Mouse (Mus musculus) Patski (cell line): Measurements from ENCODE around the gene Def8. TPM values are rescaled to one million over a fixed set of nuclear protein-coding genes. Genes with fewer than 3 reads are reported as not detected.
A peak's percentile ranks its signal among the peaks of the same experiment; 100 is the strongest.

Experiments used
- ATAC-seq: fragments of 100-300 bp; one replicate; pipeline ENCODE4 v1.8.0; 2021
- CTCF ChIA-PET: fragments of 350-600 bp; sonication (Branson Sonifier 250); formaldehyde crosslinking; loops from one replicate; lab custom pipeline; 2022; ENCODE audit warnings: inconsistent platforms; lab: Charles Lee
- POLR2A ChIA-PET: fragments of 350-600 bp; sonication (Branson Sonifier 250); formaldehyde crosslinking; loops from one replicate; lab custom pipeline; 2022; ENCODE audit warnings: antibody characterized with exemption, inconsistent platforms; lab: Charles Lee
- DNase-seq: peaks from one replicate; pipeline ENCODE4 v3.0.0-alpha.2; 2011; ENCODE audit warnings: low read depth, low spot score
- H3K27me3 ChIP-seq: fragments of 371-371 bp; one replicate; pipeline ENCODE4 v1.5.1; 2021
- CTCF ChIP-seq: fragments of 100-300 bp; IDR thresholded peaks from one replicate; pipeline ENCODE4 v1.5.1; 2021
- in situ Hi-C: fragments of 300-500 bp; cut with MboI; formaldehyde crosslinking; loops from 3 replicates; pipeline ENCODE4 v1.11.1; 2018; ENCODE audit warnings: low pct_unique_long_range_greater_than_20kb, mixed read lengths
- polyA plus RNA-seq: library from polyadenylated mRNA; unstranded; gene quantifications from one replicate; pipeline ENCODE4 v1.2.3, GENCODE M21; 2021

The Def8 gene
- polyA plus RNA-seq = 38.9 TPM

DNA sequence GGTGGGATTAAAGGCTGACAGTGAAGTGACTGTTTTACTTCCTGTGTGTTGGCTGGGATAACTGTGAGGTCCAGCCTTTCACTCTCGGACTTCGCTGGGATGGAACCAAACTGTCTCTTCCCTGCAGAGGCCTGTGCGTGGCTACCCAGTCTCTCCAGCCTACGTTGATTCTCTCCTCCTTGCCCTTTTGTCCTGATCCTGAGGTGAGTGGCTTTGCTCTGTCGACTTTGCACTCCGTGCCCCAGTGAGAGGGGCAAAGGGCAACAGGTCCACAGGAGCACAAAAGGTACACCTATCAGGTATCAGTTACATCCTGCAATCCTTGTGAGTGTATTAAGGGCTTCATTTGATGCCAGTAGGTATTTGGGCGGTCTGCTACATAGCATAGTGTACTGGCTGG lies at the start of gene Def8:
TSS of gene Def8 (plus strand) at position 87 of the 400 bp plus-strand sequence.
- CTCF ChIA-PET = interaction anchor here (1.4 kb wide), 1 partner anchor 15 kb away, joined by 5 read pairs; no protein-coding TSS in a partner anchor
- peaks cover 2% of the 10 kb centered on the region for H3K27me3 ChIP-seq
- DNase-seq (no peak), ATAC-seq (no peak)
- in situ Hi-C loops = no loop called here
- no peak for TF ChIP-seq CTCF
- POLR2A ChIA-PET = no interaction called here

DNA sequence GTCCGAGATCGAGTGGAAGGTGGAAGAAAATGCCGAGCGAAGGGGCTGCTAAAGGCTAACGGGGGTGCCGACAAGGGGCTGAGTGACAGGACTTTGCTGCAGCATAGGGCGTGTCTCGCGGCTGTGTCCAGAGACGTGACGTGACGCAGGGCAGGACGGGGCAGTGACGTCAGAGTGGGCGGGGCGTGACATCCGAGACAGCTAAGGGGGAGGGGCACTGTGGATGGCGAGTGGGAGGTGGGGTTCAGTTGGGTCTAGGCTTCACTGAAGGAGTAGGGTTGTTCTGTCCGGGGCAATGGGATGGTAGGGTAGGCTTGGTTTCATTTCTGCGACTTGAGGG lies 49.1 kb upstream of the Def8 start:
- DNase-seq (peak; percentile 54), ATAC-seq (peak; percentile 48)
- no peaks in the 10 kb centered on the region for H3K27me3 ChIP-seq
- in situ Hi-C loops = no loop called here
- CTCF ChIA-PET = interaction anchor here (0.8 to 0.9 kb wide), 2 partner anchors 8 to 69 kb away, joined by 3 to 4 read pairs; no protein-coding TSS in a partner anchor
- no peak for TF ChIP-seq CTCF
- POLR2A ChIA-PET = interaction anchor here (0.8 kb wide), 1 partner anchor 33 kb away, joined by 3 read pairs; the partner anchor contains the start of gene Mc1r

DNA sequence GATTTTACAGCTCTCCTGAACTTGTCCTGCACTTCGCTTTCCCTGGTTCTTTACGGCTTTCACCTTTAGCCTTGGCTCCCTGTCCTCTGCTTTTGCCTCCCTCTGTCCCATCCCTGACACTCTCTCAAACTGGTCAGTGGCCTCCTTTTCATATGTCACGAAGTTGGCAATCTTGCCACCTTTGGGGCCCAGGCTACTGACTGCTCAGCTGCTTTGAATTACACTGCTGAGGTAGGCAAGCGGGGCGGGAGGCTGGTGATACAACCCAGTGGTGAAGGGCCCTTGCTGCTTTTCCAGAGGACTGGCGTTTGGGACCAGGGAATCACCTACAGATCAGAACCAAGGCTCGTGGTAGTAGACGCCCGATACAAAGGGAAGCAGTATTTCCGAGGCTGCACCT lies 47.6 kb upstream of the Def8 start:
- POLR2A ChIA-PET = interaction anchor here (1.1 kb wide), 1 partner anchor 9 kb away, joined by 3 read pairs; no protein-coding TSS in a partner anchor
- CTCF ChIA-PET = interaction anchor here (1.1 to 3.3 kb wide), 2 partner anchors 9 to 31 kb away, joined by 3 to 10 read pairs; partner anchors contain the start of gene Mc1r
- TF ChIP-seq CTCF = no peak
- no peak for ATAC-seq
- H3K27me3 ChIP-seq = no peaks in the 10 kb centered on the region
- no peak for DNase-seq
- in situ Hi-C loops = no loop called here

DNA sequence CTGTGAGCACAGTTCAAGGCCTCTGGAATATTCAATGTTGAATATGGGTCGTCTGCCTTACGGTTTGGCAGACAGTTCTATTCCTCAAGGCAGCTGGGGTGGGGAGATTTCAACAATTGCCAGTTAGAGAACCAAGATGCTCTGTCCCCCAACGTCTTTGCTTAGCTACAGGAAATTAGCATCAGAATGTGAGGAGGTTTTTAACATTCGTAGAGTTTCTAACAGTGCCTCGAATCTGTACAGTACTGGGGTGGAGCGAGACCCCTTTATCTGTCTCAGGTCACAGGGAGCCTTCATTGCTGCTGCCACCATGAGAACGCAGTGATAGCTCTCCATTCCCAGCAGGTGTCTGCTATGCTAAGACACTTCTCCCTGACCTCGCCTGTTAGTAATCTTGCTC lies 47.2 kb upstream of the Def8 start:
- ATAC-seq = no peak
- POLR2A ChIA-PET = no interaction called here
- in situ Hi-C loops = no loop called here
- no peaks in the 10 kb centered on the region for H3K27me3 ChIP-seq
- CTCF ChIA-PET = interaction anchor here (1.1 to 3.3 kb wide), 2 partner anchors 9 to 31 kb away, joined by 3 to 10 read pairs; partner anchors contain the start of gene Mc1r
- DNase-seq = no peak
- TF ChIP-seq CTCF = no peak

DNA sequence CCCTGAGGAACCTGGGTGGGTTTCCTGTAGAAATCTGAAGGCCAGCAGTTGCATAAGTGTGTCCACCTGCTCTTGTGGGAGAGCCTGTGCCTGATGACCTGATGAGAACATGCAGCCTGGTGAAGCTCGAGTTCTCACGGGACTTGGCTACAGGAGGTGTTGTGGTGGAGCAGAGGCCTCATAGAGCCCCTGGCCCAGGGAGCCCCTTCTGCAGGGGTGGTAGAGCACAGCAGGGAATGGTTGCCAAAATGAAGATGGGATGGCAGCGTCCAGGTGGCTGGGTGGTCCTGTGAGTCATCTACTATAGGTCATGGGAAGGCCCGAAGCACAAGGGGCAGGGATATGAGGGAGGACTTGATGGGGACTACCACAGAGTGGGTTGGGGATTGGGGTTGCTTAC lies 41.6 kb upstream of the Def8 start:
- no peak for TF ChIP-seq CTCF
- DNase-seq (no peak), ATAC-seq (no peak)
- in situ Hi-C loops = no loop called here
- H3K27me3 ChIP-seq = no peaks in the 10 kb centered on the region
- CTCF ChIA-PET = interaction anchor here (1.0 kb wide), 1 partner anchor 8 kb away, joined by 3 read pairs; no protein-coding TSS in a partner anchor
- POLR2A ChIA-PET = no interaction called here

DNA sequence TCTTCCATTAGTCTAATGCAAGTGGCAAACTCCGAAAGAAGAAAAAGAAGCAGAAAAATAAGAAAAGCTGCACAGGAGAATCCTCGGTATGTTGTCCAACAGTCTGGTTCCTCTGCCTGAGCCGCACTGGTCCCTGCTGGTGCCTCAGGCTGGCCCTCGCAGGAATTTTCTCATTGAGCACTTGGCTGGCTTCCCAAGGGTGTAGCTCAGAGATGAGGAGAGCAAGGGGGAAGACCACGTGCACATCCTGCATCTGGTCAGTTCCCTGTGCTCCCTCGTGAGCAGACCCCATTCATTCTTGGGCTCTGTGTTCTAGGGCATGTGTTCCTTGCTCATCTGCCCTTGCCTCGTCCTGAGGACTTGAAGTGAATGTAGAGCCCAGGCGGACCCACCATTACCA lies 40.8 kb upstream of the Def8 start:
- TF ChIP-seq CTCF = no peak
- in situ Hi-C loops = no loop called here
- no peak for DNase-seq
- ChIA-PET CTCF (interaction anchor here (1.0 kb wide), 1 partner anchor 8 kb away, joined by 3 read pairs; no protein-coding TSS in a partner anchor), POLR2A (no interaction called here)
- no peaks in the 10 kb centered on the region for H3K27me3 ChIP-seq
- no peak for ATAC-seq

DNA sequence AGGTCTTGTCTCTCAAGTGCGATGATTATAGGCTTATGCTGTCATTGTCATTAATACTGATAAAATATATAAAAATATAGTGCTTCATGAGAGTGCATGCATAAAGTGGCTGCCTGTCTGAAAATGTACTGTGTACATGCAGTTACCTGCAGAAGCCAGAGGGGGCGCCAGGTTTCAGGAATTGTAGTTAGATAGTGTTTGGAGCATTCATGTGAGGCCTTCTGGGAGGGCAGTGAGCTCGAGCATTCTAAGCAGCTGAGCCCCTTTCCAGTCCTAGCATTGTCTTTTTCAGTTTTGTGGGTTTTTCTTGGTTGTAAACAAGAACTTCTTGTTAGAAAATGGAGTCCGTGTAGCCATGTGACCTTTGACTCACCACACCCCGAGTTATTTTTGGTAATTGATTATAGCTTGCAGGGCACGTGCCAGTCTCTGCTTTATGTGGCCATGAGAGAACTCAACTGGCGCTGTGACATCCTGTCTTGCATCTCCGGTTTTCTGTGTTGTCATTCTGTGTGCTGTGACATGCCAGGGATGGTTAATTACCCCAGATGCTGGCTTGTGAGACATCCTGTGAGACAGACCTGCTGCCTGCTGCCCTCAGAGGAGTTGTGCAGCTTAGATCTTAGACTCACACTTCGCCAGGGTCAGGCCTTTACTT lies 38.3 kb upstream of the Def8 start:
- ChIA-PET CTCF (interaction anchor here (0.8 to 1.5 kb wide), 5 partner anchors 9 to 73 kb away, joined by 3 read pairs; no protein-coding TSS in a partner anchor), POLR2A (interaction anchor here (0.7 to 1.0 kb wide), 2 partner anchors 10 to 91 kb away, joined by 3 to 4 read pairs; no protein-coding TSS in a partner anchor)
- no peak for DNase-seq
- no peak for ATAC-seq
- H3K27me3 ChIP-seq = no peaks in the 10 kb centered on the region
- TF ChIP-seq CTCF = no peak
- in situ Hi-C loops = no loop called here

DNA sequence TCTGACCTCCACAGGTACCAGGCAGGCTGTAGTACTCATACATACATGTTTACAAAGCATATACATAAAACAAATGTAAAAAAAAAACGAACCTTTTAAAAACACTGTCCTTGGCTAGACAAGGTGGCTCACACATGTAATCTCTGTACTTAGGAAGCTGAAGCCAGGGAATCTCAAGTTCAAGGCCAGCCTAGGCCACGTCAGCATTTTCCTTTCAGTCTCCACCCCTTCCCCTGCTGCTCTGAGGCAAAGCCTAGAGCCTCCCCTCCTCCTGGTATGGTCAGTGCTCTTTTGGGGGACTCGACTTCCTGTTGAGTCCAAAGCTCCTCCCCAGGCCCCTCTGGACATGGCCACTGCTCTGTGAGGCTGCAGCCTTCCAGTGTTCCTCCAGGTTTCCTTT lies 36.3 kb upstream of the Def8 start:
- ChIA-PET CTCF (no interaction called here), POLR2A (no interaction called here)
- DNase-seq (no peak), ATAC-seq (no peak)
- in situ Hi-C loops = no loop called here
- no peaks in the 10 kb centered on the region for H3K27me3 ChIP-seq
- no peak for TF ChIP-seq CTCF

DNA sequence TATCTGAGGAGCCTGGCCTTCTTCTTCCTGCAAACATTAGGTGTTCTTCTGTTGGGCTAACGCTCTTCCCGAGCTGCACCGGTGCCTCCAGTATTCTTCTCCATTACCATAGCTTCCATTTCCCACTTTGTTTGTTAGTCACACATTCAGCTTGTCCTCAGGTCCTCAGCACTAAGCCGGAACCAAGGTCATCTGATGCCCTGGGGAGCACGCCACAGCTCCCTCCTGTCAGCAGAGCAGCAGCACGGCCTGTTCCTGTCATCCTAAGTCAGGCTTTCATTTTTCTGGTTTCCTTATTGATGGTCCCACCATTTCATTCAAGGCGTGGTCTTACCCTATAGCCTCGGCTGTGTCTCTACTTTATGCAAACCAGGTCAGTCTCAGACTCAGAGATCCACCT lies 35.5 kb upstream of the Def8 start:
- H3K27me3 ChIP-seq = no peaks in the 10 kb centered on the region
- ATAC-seq = no peak

DNA sequence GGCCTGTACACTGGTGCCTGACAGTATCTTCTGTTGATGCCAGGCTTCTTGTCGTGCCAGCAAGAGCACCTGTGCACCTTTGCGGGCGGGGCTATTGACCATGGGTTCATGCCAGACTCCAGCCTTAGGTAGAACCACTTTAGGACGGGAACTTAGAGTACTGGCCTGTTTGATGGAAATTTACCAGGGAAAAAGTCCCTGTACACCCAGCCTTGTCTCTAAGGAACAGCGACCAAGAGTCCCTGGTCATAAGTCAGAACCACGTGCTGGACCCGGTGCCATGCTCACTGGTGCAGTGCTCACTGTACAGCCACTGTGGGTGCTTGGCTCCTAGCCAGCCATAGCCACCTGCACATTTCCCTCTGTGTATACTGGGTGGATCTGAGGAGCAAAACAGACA lies 34.3 kb upstream of the Def8 start:
- in situ Hi-C loops = no loop called here
- ATAC-seq (no peak), DNase-seq (no peak)
- no peaks in the 10 kb centered on the region for H3K27me3 ChIP-seq
- no peak for TF ChIP-seq CTCF
- CTCF ChIA-PET = no interaction called here
- POLR2A ChIA-PET = no interaction called here

More for the DNA sequence above, 35.5 kb upstream of the Def8 start:
- DNase-seq = no peak
- POLR2A ChIA-PET = no interaction called here
- CTCF ChIA-PET = no interaction called here
- in situ Hi-C loops = no loop called here
- no peak for TF ChIP-seq CTCF

DNA sequence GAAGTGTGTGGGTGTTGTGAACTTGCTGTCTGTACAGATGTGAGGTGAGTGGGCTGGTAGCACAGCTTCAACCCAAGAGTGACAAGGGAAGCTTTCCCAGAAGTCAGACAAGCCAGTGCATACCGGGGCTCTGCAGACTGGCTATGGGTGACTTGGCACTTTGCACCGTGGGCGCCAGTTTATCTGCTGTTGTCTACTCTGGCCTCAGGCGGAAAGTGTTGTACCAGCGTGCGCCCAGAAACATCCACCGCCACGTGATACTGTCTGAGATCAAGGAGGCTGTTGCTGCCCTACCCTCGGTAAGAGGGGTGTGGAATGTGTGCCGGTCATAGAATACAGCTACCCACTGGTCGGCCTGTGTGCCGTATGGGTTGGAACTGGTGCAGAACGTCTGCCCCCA lies 25.0 kb upstream of the Def8 start:
- no peaks in the 10 kb centered on the region for H3K27me3 ChIP-seq
- no peak for ATAC-seq
- ChIA-PET POLR2A (interaction anchor here (1.1 kb wide), 1 partner anchor 19 kb away, joined by 3 read pairs; no protein-coding TSS in a partner anchor), CTCF (interaction anchor here (1.9 kb wide), 1 partner anchor 8 kb away, joined by 12 read pairs; the partner anchor contains the start of gene Mc1r)
- no peak for TF ChIP-seq CTCF
- in situ Hi-C loops = no loop called here
- no peak for DNase-seq
